Mouse (Mus musculus) intestine, postnatal 0 days (tissue): ENCODE measurements around the gene Efna4. TPM values are rescaled to one million over a fixed set of nuclear protein-coding genes. Genes with fewer than 3 reads are reported as not detected.

Experiments
- ATAC-seq: fragments of 200-750 bp; cut with Nextera tagmentation; 2 replicates; pipeline ENCODE4 v1.8.0; 2017; ENCODE audit warnings: mild to moderate bottlenecking, moderate TSS enrichment, moderate library complexity
- H3K27ac ChIP-seq: fragments of 300-500 bp; sonication (generic); 2 replicates; pipeline ENCODE4 v1.5.1; 2014; ENCODE audit warnings: mild to moderate bottlenecking, low read depth, low read length, moderate library complexity
- H3K27me3 ChIP-seq: fragments of 300-500 bp; sonication (generic); replicated peaks from 2 replicates; pipeline ENCODE4 v1.6.1; 2014; ENCODE audit warnings: low read length, mixed read lengths; ENCODE audit not compliant: control insufficient read depth, insufficient read depth
- H3K36me3 ChIP-seq: fragments of 300-500 bp; sonication (generic); 2 replicates; pipeline ENCODE4 v1.6.1; 2014; ENCODE audit warnings: mild to moderate bottlenecking, moderate library complexity; ENCODE audit not compliant: control insufficient read depth, insufficient read depth
- H3K4me1 ChIP-seq: fragments of 300-500 bp; sonication (generic); replicated peaks from 2 replicates; pipeline ENCODE4 v1.6.1; 2014; ENCODE audit warnings: antibody characterized with exemption, low read length, mixed read lengths; ENCODE audit not compliant: control insufficient read depth, insufficient read depth
- H3K4me2 ChIP-seq: fragments of 300-500 bp; sonication (generic); replicated peaks from 2 replicates; pipeline ENCODE4 v1.6.1; 2014; ENCODE audit warnings: low read depth, mild to moderate bottlenecking, moderate library complexity
- H3K4me3 ChIP-seq: fragments of 300-500 bp; sonication (generic); 2 replicates; pipeline ENCODE4 v1.5.1; 2014; ENCODE audit warnings: low read depth, low read length
- H3K9ac ChIP-seq: fragments of 300-500 bp; sonication (generic); 2 replicates; pipeline ENCODE4 v1.6.1; 2014; ENCODE audit warnings: mild to moderate bottlenecking, low read depth, low read length
- H3K9me3 ChIP-seq: fragments of 300-500 bp; sonication (generic); 2 replicates; pipeline ENCODE4 v1.6.1; 2016; ENCODE audit warnings: mixed run types; ENCODE audit not compliant: control insufficient read depth
- CTCF ChIP-seq: sonication (generic); IDR thresholded peaks from 2 replicates; pipeline ENCODE4 v1.5.1; 2016; ENCODE audit warnings: low read depth, mild to moderate bottlenecking, control low read depth, antibody characterized with exemption, moderate library complexity
- WGBS: fragments of 180-500 bp; shearing (Covaris S2); extraction: QIAGEN DNeasy Blood & Tissue Kit; methylation state at CpG from one replicate; pipeline ENCODE4 v1.1.7; 2014; 5-methylcytosine and 5-hydroxymethylcytosine counted together
- polyA plus RNA-seq: library from polyadenylated mRNA; unstranded; fragments of >200 nt; fragmentation: Nextera tagmentation; extraction: Ambion mirVana; gene quantifications from 2 replicates; pipeline ENCODE4 v1.2.1, GENCODE M21; 2015

Gene Efna4
- polyA plus RNA-seq, 1 experiment from 2014 or later = 5.3 TPM

GRCm38 (mm10) chr3:89336529-89336928 is 1.3 kb downstream of the Efna4 start:
- Histone ChIP-seq H3K27ac (no peak overlapping the region), H3K9ac (no peak overlapping the region), H3K9me3 (no peaks in the 10 kb centered on the region), H3K4me1 (peaks cover 14% of the 10 kb centered on the region), H3K4me2 (peak overlapping the region; percentile 96), H3K36me3 (peaks cover 23% of the 10 kb centered on the region), H3K4me3 (peak overlapping the region; percentile 70), H3K27me3 (no peaks in the 10 kb centered on the region)
- no peak for TF ChIP-seq CTCF
- no peak for ATAC-seq
- WGBS = 10% methylated on average over 6 of the region's 6 CpGs

GRCm38 (mm10) chr3:89333053-89333452 is 4.8 kb downstream of the Efna4 start:
- peaks cover 3% of the 10 kb centered on the region; the same call in 1 of the 2 replicates for H3K4me1 ChIP-seq
- no peak overlapping the region for H3K4me3 ChIP-seq
- no peak overlapping the region for H3K27ac ChIP-seq
- no peaks in the 10 kb centered on the region for H3K9me3 ChIP-seq
- no peak for ATAC-seq
- WGBS = 58% methylated on average over 11 of the region's 11 CpGs
- H3K9ac ChIP-seq = no peak overlapping the region
- no peak overlapping the region for H3K4me2 ChIP-seq
- no peaks in the 10 kb centered on the region for H3K27me3 ChIP-seq
- no peak for TF ChIP-seq CTCF
- H3K36me3 ChIP-seq = peaks cover 23% of the 10 kb centered on the region

- peaks cover 23% of the 10 kb centered on the region for H3K36me3 ChIP-seq
- no peak overlapping the region for H3K9ac ChIP-seq
- H3K4me3 ChIP-seq = no peak overlapping the region
- WGBS = 30% methylated on average over 12 of the region's 12 CpGs
- no peaks in the 10 kb centered on the region for H3K9me3 ChIP-seq
- H3K27me3 ChIP-seq = no peaks in the 10 kb centered on the region
- H3K4me2 ChIP-seq = 0 out of 2 replicates have a peak overlapping the region, but pooled peaks have one; percentile 24
- H3K4me1 ChIP-seq = 0 out of 2 replicates have a peak, but pooled peaks cover 2% of the 10 kb centered on the region
- peak; percentile 6; the same call in 1 of the 2 replicates for ATAC-seq
- TF ChIP-seq CTCF = no peak
- H3K27ac ChIP-seq = no peak overlapping the region
These were observed 5.4 kb downstream of the Efna4 start for GRCm38 (mm10) chr3:89332476-89332875.

GRCm38 (mm10) chr3:89332013-89332412 is 5.8 kb downstream of the Efna4 start:
- 0 out of 2 replicates have a peak, but pooled peaks cover 2% of the 10 kb centered on the region for H3K4me1 ChIP-seq
- H3K9me3 ChIP-seq = no peaks in the 10 kb centered on the region
- no peaks in the 10 kb centered on the region for H3K27me3 ChIP-seq
- no peak; the same call in 1 of the 2 replicates for ATAC-seq
- no peak overlapping the region for H3K9ac ChIP-seq
- 45% methylated on average over 10 of the region's 10 CpGs for WGBS
- no peak overlapping the region for H3K27ac ChIP-seq
- no peak overlapping the region for H3K4me3 ChIP-seq
- TF ChIP-seq CTCF = no peak
- no peak overlapping the region for H3K4me2 ChIP-seq
- H3K36me3 ChIP-seq = peaks cover 23% of the 10 kb centered on the region

- Histone ChIP-seq H3K9ac (no peak overlapping the region), H3K4me3 (no peak overlapping the region), H3K4me1 (no peaks in the 10 kb centered on the region), H3K9me3 (no peaks in the 10 kb centered on the region), H3K36me3 (peaks cover 23% of the 10 kb centered on the region), H3K4me2 (no peak overlapping the region), H3K27ac (no peak overlapping the region), H3K27me3 (no peaks in the 10 kb centered on the region)
- WGBS = 54% methylated on average over 13 of the region's 13 CpGs
- no peak for TF ChIP-seq CTCF
- peak; percentile 69 for ATAC-seq
These were observed 6.3 kb downstream of the Efna4 start for GRCm38 (mm10) chr3:89331561-89331960.

GRCm38 (mm10) chr3:89330948-89331347 is 6.9 kb downstream of the Efna4 start:
- TF ChIP-seq CTCF = no peak
- no peaks in the 10 kb centered on the region for H3K9me3 ChIP-seq
- peaks cover 23% of the 10 kb centered on the region for H3K36me3 ChIP-seq
- WGBS = 29% methylated on average over 10 of the region's 10 CpGs
- H3K9ac ChIP-seq = no peak overlapping the region
- H3K4me2 ChIP-seq = no peak overlapping the region
- no peak overlapping the region for H3K4me3 ChIP-seq
- no peaks in the 10 kb centered on the region for H3K4me1 ChIP-seq
- no peaks in the 10 kb centered on the region for H3K27me3 ChIP-seq
- H3K27ac ChIP-seq = no peak overlapping the region
- no peak for ATAC-seq

- no peak overlapping the region for H3K4me2 ChIP-seq
- no peaks in the 10 kb centered on the region for H3K4me1 ChIP-seq
- no peak for ATAC-seq
- WGBS = 71% methylated on average over 3 of the region's 3 CpGs
- H3K27me3 ChIP-seq = no peaks in the 10 kb centered on the region
- H3K9ac ChIP-seq = no peak overlapping the region
- H3K27ac ChIP-seq = no peak overlapping the region
- TF ChIP-seq CTCF = no peak
- no peaks in the 10 kb centered on the region for H3K9me3 ChIP-seq
- peaks cover 23% of the 10 kb centered on the region for H3K36me3 ChIP-seq
- no peak overlapping the region for H3K4me3 ChIP-seq
These were observed 7.5 kb downstream of the Efna4 start for GRCm38 (mm10) chr3:89330346-89330745.
